Mouse (Mus musculus): ENCODE data around the gene Sgms2.

The Sgms2 gene

DNA sequence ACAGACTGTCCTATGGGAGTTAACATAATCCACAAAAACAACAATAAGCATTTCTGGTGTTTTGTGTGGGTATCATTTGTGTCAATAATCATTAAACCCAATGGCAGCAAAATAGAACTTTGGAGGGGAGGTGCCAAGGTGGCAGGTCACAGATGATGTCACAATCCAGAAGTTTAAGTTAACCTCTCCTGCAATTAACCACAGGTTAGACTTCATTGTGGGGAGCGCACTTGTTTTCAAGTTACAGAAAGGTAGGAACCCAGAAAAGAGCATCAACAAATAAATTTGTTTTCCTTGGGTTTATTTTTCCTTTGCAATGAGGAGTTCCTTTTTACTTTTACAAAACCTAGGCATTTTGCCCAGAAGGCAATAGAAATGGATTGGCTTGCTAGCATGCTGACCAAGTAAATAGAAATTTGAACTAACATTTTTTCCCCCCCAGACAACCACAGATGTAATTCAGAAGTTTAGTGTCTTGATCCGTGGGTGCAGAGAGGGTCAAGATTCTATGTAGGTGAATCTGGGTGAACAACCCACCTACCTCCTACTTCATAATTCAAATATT, at the start of gene Sgms2:
Gene Sgms2 (minus strand): TSS at position 51 of the 565 bp plus-strand sequence.
- no peak for DNase-seq (ENCODE audit: low spot score in 2 of 2)

DNA sequence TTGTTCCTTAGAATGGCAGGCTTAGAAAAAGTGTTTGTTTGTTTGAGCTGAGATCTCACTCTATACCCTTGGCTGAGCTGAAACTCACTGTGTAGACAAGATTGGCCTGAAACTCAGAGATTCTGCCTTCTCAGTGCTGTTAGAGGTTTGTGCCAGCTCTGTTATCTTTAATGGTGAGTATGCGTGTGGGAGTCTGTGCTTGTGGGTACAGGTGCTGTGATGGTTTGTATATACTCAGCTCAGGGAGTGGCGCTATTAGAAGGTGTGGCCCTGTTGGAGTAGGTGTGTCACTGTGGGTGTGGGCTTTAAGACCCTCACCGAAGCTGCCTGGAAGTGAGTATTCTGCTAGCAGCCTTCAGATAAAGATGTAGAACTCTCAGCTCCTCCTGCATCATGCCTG, 34.0 kb upstream of the Sgms2 start:
- no peak for DNase-seq (ENCODE audit: low spot score in 2 of 2)

DNA sequence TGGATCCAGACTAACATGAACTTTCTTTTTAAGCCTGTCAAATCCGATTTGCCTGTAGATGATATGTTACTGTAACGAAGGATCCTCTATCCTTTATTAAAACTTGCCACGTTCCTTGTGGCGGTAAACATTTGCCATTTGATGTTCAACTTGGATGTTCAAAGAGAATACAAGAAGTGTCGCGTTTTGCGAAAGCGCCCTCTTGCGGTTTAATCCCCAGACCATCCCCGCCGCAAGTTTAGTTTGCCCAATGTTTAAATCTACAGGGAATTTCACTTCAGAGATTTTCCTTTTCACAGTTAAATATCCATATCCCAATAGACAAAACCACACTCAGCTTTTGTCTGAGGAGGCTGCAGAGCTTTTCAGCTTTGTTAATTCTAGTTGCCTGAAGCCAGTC, 33.6 kb upstream of the Sgms2 start:
- peak in 1 of 2 experiments; percentile 6 for DNase-seq (ENCODE audit: low spot score in 2 of 2)

DNA sequence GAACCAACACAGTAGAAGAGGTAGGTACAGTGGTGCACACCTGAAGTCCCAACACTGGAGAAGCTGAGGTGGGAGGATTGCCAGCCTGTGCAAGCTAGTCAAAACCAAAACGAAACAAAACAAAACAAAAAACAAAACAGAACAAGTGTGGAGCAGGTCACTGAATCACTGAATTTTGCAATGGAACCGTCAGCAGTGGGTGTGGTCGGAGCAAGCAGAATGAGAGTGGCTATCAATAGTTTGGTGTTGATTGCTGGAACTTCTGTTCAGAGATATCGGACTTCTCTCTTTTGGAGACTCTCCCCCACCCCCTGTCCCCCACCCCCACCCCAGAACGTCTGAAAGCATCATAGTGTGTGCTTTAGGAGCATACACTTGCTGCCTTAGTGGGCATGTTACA, 33.0 kb upstream of the Sgms2 start:
- no peak for DNase-seq (ENCODE audit: low spot score in 2 of 2)

DNA sequence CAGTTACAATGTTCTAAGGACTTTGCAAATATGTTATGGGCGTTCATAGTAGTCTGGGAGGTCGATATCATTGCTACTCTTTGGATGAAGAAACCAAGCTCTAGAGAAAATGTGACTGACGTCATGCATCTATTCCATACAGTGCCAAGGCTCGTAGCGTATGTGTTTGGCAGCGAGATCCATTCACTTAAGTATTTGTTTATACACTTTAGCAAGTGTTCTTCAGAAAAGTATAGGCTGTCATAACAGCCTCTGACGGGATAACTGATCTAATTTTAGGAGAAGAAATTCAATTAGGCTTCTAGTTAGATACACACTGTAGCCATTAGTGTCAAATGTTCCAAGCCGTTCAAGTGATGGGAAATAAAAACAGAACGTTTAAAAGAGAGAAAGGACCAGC, 32.5 kb upstream of the Sgms2 start:
- no peak for DNase-seq (ENCODE audit: low spot score in 2 of 2)

DNA sequence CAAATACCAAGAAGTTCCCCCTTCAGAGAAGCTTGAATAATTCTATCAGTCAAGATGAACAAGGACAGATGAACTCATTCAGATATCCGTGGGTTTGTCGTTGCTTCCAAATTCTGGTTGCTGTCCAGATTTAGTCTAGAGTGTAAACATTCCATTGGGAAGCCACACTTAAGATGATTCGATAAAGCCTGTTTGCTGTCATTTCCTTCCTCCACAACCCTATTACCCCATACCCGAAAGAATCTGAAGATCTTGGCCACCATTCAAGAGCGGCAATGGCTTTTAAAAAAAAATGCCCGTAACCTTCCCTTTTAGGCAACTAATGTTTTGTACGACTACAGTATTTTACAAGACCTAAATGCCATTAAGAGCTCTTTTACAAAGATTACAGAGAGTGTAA, 31.0 kb upstream of the Sgms2 start:
- no peak for DNase-seq (ENCODE audit: low spot score in 2 of 2)

DNA sequence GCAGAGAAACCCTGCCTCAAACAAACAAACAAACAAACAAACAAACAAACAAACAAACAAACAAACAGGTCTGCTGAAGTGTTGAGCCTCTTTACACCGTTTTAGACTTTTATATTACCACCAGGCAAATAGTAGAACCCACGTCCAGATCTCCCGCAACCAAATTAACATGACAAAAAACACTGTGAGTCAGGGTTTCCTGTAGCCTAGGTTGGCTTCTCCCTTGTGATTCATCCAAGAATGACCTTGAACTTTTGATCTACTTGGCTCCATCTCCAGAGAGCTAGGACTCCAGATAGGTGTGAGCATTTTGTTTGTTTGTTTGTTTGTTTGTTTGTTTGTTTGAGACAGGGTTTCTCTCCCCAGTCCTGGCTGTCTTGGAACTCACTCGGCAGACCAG, 30.0 kb upstream of the Sgms2 start:
- no peak for DNase-seq (ENCODE audit: low spot score in 2 of 2)

DNA sequence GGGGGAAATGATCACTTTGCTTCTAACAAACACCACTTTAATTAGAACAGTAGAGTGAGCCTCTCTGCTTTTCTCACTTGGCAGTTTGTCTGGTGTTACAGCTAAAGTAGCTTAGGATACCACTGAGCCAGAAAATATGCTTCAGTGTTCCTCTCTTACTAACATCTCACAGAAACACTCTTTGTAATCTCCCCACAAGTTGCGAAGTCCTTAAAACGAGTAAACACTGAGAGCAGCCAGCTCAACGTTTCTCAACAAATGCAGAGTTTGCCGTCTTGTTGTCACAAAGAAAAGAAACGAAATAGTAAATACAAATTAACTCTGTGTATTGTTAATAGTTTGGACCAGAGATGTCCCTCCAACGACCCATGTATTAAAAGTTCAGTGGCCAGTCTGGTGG, 26.5 kb upstream of the Sgms2 start:
- no peak for DNase-seq (ENCODE audit: low spot score in 2 of 2)

DNA sequence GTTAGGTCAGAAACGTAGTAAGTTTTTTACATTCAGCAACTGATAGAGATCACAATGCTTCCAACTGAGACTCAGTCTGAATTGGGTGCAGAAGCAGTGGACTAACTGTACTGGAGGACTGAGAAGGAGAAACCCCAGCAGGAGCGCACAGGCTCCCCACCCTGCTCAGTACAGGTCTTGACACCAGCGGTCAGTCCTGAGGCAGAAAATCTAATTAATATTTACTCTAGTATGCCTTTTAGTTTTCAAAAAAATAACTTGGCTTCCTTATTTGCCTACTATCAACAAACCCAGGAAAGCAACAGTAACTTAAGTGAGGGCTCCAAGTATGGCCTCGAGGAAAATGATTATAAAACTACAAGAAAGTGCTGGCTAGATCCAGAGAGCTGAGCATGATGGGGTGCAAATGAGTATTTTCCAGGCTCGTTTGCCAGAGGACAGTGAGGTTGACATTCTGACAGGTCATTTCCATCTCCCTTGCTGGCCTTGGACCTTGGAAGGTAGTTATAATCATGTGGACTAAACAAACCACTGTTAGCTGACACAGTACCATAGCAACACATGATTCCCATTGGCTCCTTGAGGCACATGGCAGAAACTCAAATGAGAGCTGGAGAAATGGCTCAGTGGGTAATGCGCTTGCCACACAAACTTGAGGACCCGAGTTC, 25.3 kb upstream of the Sgms2 start:
- no peak for DNase-seq (ENCODE audit: low spot score in 2 of 2)

DNA sequence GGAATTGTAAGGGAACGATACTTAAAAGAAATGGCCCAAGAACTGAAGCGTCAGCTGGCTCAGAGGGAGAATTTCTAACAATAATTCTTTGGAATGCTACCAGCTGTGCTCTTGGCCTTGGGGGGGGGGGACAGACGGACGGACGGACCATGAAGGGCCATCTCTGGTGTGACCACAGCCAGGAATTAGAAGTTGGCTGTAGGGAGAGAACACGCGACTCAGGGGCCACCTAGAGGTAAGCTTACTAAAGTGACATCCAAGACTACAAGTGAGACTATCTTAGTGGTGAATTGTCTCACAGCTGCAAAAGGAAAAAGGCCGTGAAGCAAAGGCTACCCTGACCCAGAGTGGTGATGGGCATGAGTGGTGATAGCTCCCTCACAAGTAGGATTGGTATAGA, 20.4 kb upstream of the Sgms2 start:
- no peak for DNase-seq (ENCODE audit: low spot score in 2 of 2)

DNA sequence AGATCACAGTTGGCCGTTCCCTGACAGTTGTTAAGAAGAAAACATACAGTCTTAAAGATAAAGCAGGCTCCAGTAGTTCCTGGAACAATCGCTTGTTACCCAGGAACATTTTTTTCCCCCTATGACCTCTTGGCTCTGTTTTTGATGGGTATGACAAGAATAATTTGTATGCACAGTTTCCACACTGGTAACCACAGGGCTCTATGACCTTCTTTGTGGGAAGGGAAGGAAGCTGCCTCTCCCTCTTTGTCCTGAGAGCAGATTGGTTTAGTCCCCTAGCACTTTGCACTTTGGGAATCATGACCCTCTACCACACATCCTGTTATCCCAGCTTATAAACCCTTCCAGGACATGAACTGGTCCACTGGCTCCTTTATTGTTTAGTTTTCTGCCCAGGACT, 16.8 kb upstream of the Sgms2 start:
- no peak for DNase-seq (ENCODE audit: low spot score in 2 of 2)

DNA sequence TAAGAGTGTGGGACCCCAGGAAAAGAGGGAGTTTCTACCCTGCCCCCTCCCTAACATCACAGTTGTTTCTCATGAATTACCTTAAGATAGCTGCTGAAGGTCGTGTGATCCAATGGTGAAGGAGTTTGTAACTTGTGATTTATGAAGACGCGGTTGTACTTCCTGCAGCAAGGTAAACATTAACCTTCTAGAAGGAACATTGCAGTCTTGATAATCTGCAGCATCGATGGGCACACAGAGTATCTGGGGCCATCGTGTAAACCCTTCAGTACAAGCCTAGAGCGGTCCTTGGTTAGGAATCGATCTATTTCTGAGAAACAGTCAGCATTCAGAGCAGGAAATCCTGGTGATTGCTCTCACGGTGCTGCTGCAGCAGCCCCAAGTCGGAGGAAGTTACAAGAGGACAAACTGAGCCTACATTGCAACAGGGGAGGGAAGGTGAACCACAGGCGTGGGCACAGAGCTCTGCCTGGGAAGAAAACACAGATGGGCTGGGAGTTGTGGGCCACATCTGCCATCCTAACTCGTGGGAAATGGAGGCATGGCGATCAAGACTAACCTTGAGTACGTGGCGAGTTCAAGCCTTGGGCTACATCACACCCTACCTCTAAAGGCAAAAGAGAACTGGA, 13.5 kb upstream of the Sgms2 start:
- no peak for DNase-seq (ENCODE audit: low spot score in 2 of 2)

DNA sequence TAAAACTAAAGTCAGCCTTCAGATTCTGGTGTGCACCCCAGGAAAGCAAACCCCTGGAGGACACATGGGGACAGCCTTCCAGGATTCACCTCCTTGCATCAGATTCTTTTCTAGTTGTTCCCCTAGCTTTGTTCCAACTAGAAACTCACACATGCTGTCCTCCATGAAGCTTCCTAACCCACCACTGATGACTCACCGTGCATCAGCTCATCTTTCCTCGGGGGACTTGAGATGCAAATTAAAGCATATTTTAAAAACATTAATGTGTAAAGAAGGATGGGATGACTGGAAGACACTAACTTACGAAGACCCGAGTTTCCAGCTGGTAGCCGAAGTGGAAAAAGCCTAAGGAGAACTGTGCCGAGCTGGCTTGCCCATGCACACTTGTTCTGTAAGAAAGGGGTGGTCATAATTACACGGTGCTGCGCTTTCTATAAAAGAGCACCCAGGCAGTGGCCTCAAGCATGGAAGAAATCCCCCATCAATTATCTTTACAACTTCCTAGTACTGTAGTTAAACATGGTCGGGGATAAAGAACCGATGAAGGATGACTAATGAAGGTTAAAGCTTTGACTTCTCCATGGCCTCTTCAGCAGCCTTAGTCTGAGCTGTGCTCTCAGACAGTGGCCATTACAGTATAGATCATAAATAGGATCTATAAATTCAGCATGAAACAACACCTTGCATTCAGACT, 10.6 kb upstream of the Sgms2 start:
- no peak for DNase-seq (ENCODE audit: low spot score in 2 of 2)

DNA sequence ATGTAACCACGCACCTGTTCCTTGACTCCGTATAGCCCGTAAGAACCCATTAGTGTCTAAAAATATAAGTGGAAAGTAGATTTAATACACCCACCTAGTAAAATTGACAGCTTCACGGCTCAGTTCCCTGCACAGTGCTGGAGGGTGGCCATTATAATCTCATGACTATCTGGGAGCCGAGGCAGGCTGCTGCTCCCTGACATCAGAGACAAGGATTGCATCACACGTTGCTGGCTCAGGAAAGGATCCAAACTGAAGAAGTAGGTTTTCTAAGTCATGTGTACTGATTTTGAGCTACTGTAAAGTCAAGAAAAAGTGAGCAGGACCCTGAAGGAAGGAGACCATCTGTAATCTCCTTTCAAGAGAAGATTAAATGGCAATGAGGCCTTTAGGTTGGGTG, 8.4 kb upstream of the Sgms2 start:
- DNase-seq (ENCODE audit: low spot score in 2 of 2): no peak

DNA sequence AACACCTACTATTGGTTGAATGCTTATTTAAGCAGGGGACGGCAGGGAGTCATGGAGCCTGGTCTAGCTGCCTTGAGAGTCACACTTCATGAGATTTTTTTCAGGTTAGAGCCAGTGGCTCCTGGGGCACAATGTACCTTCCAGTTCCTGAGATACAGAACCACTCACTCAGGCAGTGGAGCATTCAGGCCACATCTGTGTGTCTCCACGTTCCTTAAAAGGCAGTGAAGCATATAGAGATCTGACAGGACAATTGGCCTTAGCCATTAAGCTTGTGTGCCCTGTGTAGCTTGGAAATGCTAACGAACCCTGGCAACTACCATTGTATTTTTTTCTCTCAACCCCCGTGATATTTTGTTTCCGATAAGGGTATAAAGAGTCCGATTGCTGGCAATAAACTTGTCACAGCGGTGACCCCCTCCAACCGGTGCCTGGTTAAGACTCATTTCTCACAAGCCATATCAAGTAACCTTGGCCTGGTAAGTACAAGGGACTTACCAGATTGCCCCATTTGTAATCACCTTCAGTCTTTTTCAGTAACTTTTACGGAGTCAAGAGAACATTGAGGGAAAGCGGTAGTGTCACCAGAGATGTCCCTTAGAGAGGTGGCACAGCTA, 5.4 kb upstream of the Sgms2 start:
- no peak for DNase-seq (ENCODE audit: low spot score in 2 of 2)

DNA sequence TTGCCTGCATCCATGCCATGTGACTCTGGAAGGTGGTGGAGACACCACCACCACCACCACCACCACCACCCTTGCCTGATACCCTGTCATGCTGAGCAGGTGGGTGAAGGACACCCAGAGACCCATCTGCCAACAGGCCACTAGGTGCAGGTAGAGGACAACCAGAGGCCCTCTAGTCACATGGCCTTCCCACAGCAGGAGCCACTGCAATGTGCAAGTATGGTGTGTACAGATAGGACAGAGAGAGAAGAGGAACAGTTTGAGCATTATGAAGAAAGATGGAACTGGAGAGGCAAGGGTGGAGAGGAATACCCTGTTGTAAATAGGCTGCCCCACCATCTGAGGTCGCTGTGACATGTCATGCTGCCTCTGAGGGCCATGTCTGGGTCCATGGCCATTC, 3.9 kb upstream of the Sgms2 start:
- DNase-seq (ENCODE audit: low spot score in 2 of 2): no peak

DNA sequence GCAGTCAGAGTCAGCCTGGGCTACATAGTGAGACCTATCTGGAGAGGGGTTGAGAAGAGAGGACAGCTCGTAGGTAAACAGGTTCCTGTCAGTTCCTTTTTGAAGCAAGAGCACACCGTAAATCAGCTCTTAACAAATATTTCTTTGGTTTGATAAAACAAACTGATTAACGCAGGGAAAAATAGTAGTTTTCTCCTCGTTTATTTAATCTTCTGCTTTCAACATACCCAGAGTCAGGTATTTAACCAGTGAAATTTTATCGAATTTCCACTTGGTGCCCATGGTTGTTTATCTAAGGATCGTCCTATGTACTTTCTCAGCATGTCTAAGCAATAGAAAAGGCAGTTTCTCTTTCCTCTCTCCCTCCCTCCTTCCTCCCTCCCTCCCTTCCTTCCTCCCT, 2.0 kb upstream of the Sgms2 start:
- no peak for DNase-seq (ENCODE audit: low spot score in 2 of 2)

DNA sequence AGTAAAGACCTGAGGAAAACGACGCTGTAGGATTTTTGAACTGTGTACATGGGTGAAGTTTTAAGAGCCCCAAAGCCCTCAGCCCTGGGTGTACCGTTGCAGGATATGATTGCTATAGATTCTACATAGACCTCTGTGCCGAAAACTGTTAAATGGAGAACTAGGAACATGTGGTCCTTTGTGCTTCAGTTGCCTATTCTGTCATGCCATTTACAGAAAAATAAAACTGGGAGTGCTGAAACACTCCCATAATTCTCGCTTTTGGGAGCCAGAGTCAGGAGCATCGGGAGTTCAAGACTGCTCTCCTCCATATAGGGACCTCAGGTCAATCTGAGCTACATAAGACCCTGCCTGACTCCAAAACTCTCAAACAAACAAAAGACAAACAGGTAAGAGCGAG, 769 bp upstream of the Sgms2 start:
- DNase-seq (ENCODE audit: low spot score in 2 of 2): no peak

DNA sequence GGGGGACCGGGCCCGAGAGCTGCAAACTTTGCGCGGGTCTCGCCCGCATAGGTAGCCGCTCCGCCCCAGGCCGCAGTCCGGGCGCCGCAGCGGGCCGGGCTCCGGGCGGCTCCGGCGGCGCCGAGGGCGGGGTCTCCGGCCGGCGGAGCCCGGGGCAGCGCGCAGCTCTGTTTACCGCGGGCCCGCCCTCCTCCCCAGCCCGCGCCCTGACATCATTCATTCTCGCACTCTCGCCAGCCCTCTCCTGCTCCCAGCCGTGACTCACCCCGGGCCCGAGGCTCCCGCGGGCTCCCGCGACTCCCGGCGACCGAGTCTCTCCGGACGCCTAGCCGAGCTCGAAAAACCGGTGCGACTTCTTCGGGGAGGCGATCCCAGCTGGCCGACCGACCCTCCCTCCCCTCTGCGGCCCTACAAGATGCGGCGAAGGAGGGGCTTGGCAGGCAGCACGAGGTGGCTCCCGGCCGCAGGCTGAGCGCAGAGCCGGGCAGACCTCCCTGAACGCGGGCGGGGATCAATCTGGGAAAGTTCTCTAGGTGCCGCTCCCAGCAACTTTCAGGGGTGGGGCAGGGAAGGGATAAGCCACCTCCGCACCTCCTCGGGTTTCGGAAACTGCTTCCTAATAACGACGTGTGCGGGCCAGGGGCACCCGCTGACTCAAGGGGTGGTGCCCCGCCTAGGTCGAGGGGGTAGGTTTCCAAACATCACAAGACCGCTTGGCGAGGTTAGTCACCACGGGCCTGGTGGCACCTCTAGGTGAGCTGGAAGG, 885 bp downstream of the Sgms2 start:
- DNase-seq (ENCODE audit: low spot score in 2 of 2): peak; percentile 71 to 74

DNA sequence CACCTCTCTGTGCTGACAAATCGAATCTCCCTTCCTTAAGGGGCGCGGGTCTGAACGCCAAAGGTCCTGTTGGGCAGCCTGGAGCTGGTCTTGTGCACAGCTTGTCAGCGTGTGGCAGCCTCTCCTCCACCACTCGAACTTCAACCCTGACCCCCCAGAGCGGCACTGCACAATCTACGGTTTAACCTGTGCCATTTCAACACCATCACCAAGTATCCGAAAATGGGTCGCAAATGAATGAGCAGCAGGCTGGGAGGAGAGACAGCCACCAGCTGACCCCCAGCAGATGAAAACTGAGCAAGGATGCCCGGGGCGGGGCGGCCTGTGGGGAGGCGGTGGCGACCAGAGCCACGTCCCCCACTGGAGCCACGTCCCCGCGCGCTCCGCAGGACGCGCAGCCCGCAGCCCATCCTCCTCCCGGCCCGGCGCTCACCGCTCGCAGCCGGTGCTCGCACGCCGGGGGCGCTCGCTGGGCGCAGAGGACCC, 1.5 kb downstream of the Sgms2 start:
- DNase-seq (ENCODE audit: low spot score in 2 of 2): peak; percentile 51 to 57

DNA sequence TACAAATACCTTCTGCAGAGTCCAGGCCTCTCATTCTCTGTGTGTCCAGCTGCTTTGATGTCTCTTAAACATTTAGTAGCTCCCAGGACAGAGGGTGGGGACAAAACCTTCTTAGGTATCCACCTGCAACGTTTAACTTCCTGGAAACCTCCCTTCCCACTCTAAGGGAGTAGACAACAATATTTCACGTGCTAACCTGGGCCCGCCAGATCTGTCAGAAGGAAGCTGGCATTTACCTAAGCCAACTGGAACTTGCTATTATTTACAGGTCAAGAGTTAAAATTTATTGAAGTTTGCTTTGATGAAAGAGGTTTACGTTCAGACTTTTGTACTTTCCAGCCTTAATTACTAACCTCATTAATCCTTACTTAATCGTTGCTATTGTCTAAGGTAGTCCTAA, 2.2 kb downstream of the Sgms2 start:
- no peak for DNase-seq (ENCODE audit: low spot score in 2 of 2)

DNA sequence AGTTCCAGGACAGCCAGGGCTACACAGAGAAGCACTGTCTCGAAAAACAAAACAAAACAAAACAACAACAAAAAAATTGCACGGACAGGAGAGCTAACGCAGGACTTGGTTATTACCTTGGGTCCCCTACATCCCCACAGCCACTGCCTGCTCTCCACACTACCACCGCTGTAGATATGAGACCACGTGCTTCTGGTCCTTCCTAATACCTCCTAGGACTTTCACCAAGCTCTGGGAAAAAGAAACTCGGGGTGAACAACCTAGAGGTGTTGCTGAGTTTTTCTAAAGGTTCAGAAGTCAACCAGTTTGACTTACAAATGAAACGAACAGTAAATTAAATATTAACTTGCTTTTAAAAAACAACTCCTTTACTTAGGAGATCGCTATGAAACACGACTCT, 2.8 kb downstream of the Sgms2 start:
- DNase-seq (ENCODE audit: low spot score in 2 of 2): no peak
